Mouse (Mus musculus) liver, embryonic 14.5 days (tissue): ENCODE data around the gene Stk31.

Source experiments
- CTCF ChIP-seq: IDR thresholded peaks from 2 replicates; pipeline ENCODE4 v1.5.1; 2016; ENCODE audit warnings: antibody characterized with exemption, low read depth, control low read depth
- EP300 ChIP-seq: IDR thresholded peaks from 2 replicates; pipeline ENCODE4 v1.6.1; 2016; ENCODE audit warnings: antibody characterized with exemption, low read depth

- no peak for TF ChIP-seq CTCF
- no peak for TF ChIP-seq EP300
Measured at GRCm38 (mm10) chr6:49491526-49491925, 96.1 kb downstream of the Stk31 start.
